Mouse (Mus musculus): ENCODE data around the gene Zfp821.
"Not testable (repeated sequence)": the region's sequence is repeated elsewhere in the genome, so short reads cannot be mapped to it uniquely, and the experiment has no call there.

The Zfp821 gene

GRCm38 (mm10) chr8:109712521-109712920, 7.2 kb downstream of the Zfp821 start:
- DNase-seq (ENCODE audit: low spot score): no peak

GRCm38 (mm10) chr8:109714961-109715360, 9.6 kb downstream of the Zfp821 start:
- no peak for DNase-seq (ENCODE audit: low spot score)

- DNase-seq (ENCODE audit: low spot score): no peak
Measured at GRCm38 (mm10) chr8:109725106-109725505, 19.8 kb downstream of the Zfp821 start.

GRCm38 (mm10) chr8:109731012-109731411, 25.7 kb downstream of the Zfp821 start:
- DNase-seq (ENCODE audit: low spot score): no peak

GRCm38 (mm10) chr8:109734018-109734417, 28.7 kb downstream of the Zfp821 start:
- DNase-seq (ENCODE audit: low spot score): no peak

- DNase-seq (ENCODE audit: low spot score): no peak
Measured at GRCm38 (mm10) chr8:109736819-109737218, 31.5 kb downstream of the Zfp821 start.

GRCm38 (mm10) chr8:109737237-109738048, 32.1 kb downstream of the Zfp821 start, which contains the start of gene Atxn1l:
Gene Atxn1l, minus strand, starts transcription at chr8:109737739.
- DNase-seq (ENCODE audit: low spot score): peak; percentile 88

GRCm38 (mm10) chr8:109738049-109738380, 32.7 kb downstream of the Zfp821 start:
- no peak for DNase-seq (ENCODE audit: low spot score)

GRCm38 (mm10) chr8:109747468-109748199, 42.3 kb downstream of the Zfp821 start:
- no peak for DNase-seq (ENCODE audit: low spot score)

GRCm38 (mm10) chr8:109750274-109750673, 44.9 kb downstream of the Zfp821 start:
- no peak for DNase-seq (ENCODE audit: low spot score)

- no peak for DNase-seq (ENCODE audit: low spot score)
Measured at GRCm38 (mm10) chr8:109750699-109751098, 45.4 kb downstream of the Zfp821 start.

- no peak for DNase-seq (ENCODE audit: low spot score)
Measured at GRCm38 (mm10) chr8:109751731-109752485, 46.6 kb downstream of the Zfp821 start.

GRCm38 (mm10) chr8:109754696-109755095, 49.4 kb downstream of the Zfp821 start:
- no peak for DNase-seq (ENCODE audit: low spot score)

GRCm38 (mm10) chr8:109755554-109755953, 50.2 kb downstream of the Zfp821 start:
- DNase-seq (ENCODE audit: low spot score): not testable (repeated sequence)

- DNase-seq (ENCODE audit: low spot score): no peak
Measured at GRCm38 (mm10) chr8:109756849-109757248, 51.5 kb downstream of the Zfp821 start.

- DNase-seq (ENCODE audit: low spot score): no peak
Measured at GRCm38 (mm10) chr8:109759426-109759825, 54.1 kb downstream of the Zfp821 start.

- DNase-seq (ENCODE audit: low spot score): no peak
Measured at GRCm38 (mm10) chr8:109760221-109760620, 54.9 kb downstream of the Zfp821 start.

GRCm38 (mm10) chr8:109764031-109764430, 58.7 kb downstream of the Zfp821 start:
- DNase-seq (ENCODE audit: low spot score): no peak

GRCm38 (mm10) chr8:109766081-109766480, 60.7 kb downstream of the Zfp821 start:
- DNase-seq (ENCODE audit: low spot score): no peak

GRCm38 (mm10) chr8:109773154-109773553, 67.8 kb downstream of the Zfp821 start:
- no peak for DNase-seq (ENCODE audit: low spot score)

Data from testis, postnatal 14 days (tissue).